Mouse (Mus musculus) small intestine, adult 2 months (tissue): ENCODE results near the gene Arhgap30.

Experiments
- CTCF ChIP-seq: fragments of 200-500 bp; IDR thresholded peaks from 2 replicates; pipeline ENCODE4 v1.5.1; 2012; ENCODE audit warnings: low read depth, mild to moderate bottlenecking, control low read depth, inconsistent platforms, low read length, moderate library complexity, mixed read lengths; ENCODE audit not compliant: insufficient replicate concordance, insufficient read length; ENCODE audit errors: extremely low read depth
- POLR2A ChIP-seq: fragments of 200-500 bp; IDR thresholded peaks from 2 replicates; pipeline ENCODE4 v1.6.1; 2012; ENCODE audit warnings: low read depth, mild to moderate bottlenecking, control low read depth, inconsistent platforms, low read length, moderate library complexity

DNA sequence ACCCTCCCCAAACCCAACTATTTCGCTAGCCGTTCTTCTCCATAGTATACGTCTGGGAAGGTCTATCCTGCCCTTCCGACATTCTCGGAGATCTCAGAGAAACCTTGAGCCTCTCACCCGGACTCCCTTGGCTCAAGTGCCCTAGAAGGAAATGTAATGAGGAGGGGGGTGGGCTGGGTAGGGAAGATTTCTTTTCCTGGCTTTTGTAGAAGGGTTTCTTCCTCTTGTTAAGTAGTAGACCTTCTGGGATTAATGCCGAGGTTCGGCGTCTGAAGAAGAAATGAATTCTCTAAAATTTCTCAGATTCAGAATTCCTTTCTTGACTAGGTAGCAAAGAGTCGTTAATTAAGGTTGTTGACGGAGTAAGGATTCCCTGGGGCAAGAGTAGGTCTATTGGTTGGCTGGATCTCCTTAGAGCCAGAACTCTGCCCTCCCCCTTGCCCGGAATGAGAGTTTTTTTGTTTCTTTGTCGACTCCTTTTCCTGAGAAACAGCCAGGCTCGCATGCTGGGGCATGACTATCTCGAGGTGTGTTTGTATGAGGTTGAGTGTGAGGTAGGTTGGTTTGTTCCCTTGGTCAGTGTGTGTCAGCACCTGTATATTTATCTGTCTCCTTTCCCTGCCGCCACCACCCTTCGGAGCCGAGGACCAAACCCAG is 49.4 kb downstream of the Arhgap30 start:
- TF ChIP-seq POLR2A = no peak
- TF ChIP-seq CTCF = no peak
